Mouse (Mus musculus): Measurements from ENCODE around the gene Pgbd1. TPM values are rescaled to one million over a fixed set of nuclear protein-coding genes. Genes with fewer than 3 reads are reported as not detected.

Pgbd1 gene
- polyA plus RNA-seq, 2 experiments: 2.4 to 3.1 TPM

- Histone ChIP-seq H3K9ac (ENCODE audit: low read depth, low read length, severe bottlenecking) (no peak overlapping the region), H3K27ac (replicated peaks; ENCODE audit: low read depth, low read length) (no peak overlapping the region), H3K4me3 (replicated peaks; ENCODE audit: low read length) (no peak overlapping the region), H3K4me2 (replicated peaks; ENCODE audit: low read depth, low read length, severe bottlenecking) (no peak overlapping the region), H3K27me3 (ENCODE audit: control insufficient read depth, insufficient read depth, low read length) (no peaks in the 10 kb centered on the region), H3K36me3 (ENCODE audit: control insufficient read depth, insufficient read depth, low read length) (no peaks in the 10 kb centered on the region), H3K4me1 (ENCODE audit: control insufficient read depth, insufficient read depth, low read length) (no peaks in the 10 kb centered on the region), H3K9me3 (ENCODE audit: control insufficient read depth, low read length) (no peaks in the 10 kb centered on the region)
- DNase-seq (ENCODE audit: low spot score) (no peak), ATAC-seq (ENCODE audit: low FRiP score, low read depth) (no peak)
- WGBS: 83% methylated on average over 4 of the region's 4 CpGs
- TF ChIP-seq POLR2A (IDR thresholded peaks at IDR 0.05; ENCODE audit: borderline replicate concordance, extremely low read depth, insufficient read depth, insufficient read length): no peak
These were observed 5.4 kb downstream of the Pgbd1 start for GRCm38 (mm10) chr13:21435476-21435875.

GRCm38 (mm10) chr13:21427631-21428030 is 13.2 kb downstream of the Pgbd1 start:
- no peaks in the 10 kb centered on the region for H3K27me3 ChIP-seq (ENCODE audit: control insufficient read depth, insufficient read depth, low read length)
- H3K36me3 ChIP-seq (ENCODE audit: control insufficient read depth, insufficient read depth, low read length): no peaks in the 10 kb centered on the region
- no peak overlapping the region for H3K4me3 ChIP-seq (replicated peaks; ENCODE audit: low read length)
- no peaks in the 10 kb centered on the region for H3K4me1 ChIP-seq (ENCODE audit: control insufficient read depth, insufficient read depth, low read length)
- no peak overlapping the region for H3K27ac ChIP-seq (replicated peaks; ENCODE audit: low read depth, low read length)
- WGBS: 100% methylated on average over 1 of the region's 1 CpGs
- no peak for TF ChIP-seq POLR2A (IDR thresholded peaks at IDR 0.05; ENCODE audit: borderline replicate concordance, extremely low read depth, insufficient read depth, insufficient read length)
- H3K9me3 ChIP-seq (ENCODE audit: control insufficient read depth, low read length): no peaks in the 10 kb centered on the region
- no peak overlapping the region for H3K4me2 ChIP-seq (replicated peaks; ENCODE audit: low read depth, low read length, severe bottlenecking)
- DNase-seq (ENCODE audit: low spot score) (no peak), ATAC-seq (ENCODE audit: low FRiP score, low read depth) (no peak)
- H3K9ac ChIP-seq (ENCODE audit: low read depth, low read length, severe bottlenecking): no peak overlapping the region

- Histone ChIP-seq H3K9me3 (ENCODE audit: control insufficient read depth, low read length) (no peaks in the 10 kb centered on the region), H3K4me3 (replicated peaks; ENCODE audit: low read length) (no peak overlapping the region), H3K4me2 (replicated peaks; ENCODE audit: low read depth, low read length, severe bottlenecking) (no peak overlapping the region), H3K27ac (replicated peaks; ENCODE audit: low read depth, low read length) (no peak overlapping the region), H3K36me3 (ENCODE audit: control insufficient read depth, insufficient read depth, low read length) (no peaks in the 10 kb centered on the region), H3K9ac (ENCODE audit: low read depth, low read length, severe bottlenecking) (no peak overlapping the region), H3K4me1 (ENCODE audit: control insufficient read depth, insufficient read depth, low read length) (no peaks in the 10 kb centered on the region), H3K27me3 (ENCODE audit: control insufficient read depth, insufficient read depth, low read length) (no peaks in the 10 kb centered on the region)
- TF ChIP-seq POLR2A (IDR thresholded peaks at IDR 0.05; ENCODE audit: borderline replicate concordance, extremely low read depth, insufficient read depth, insufficient read length): no peak
- WGBS: 70% methylated on average over 5 of the region's 5 CpGs
- DNase-seq (ENCODE audit: low spot score) (no peak), ATAC-seq (ENCODE audit: low FRiP score, low read depth) (no peak)
These were observed 17.6 kb downstream of the Pgbd1 start for GRCm38 (mm10) chr13:21423301-21423700.

GRCm38 (mm10) chr13:21418865-21419264 is 22.0 kb downstream of the Pgbd1 start:
- ATAC-seq (ENCODE audit: low FRiP score, low read depth): no peak
- Histone ChIP-seq H3K27ac (replicated peaks; ENCODE audit: low read depth, low read length) (no peak overlapping the region), H3K9ac (ENCODE audit: low read depth, low read length, severe bottlenecking) (no peak overlapping the region), H3K36me3 (ENCODE audit: control insufficient read depth, insufficient read depth, low read length) (no peaks in the 10 kb centered on the region), H3K4me3 (replicated peaks; ENCODE audit: low read length) (no peak overlapping the region), H3K27me3 (ENCODE audit: control insufficient read depth, insufficient read depth, low read length) (no peaks in the 10 kb centered on the region), H3K4me2 (replicated peaks; ENCODE audit: low read depth, low read length, severe bottlenecking) (no peak overlapping the region), H3K9me3 (ENCODE audit: control insufficient read depth, low read length) (no peaks in the 10 kb centered on the region), H3K4me1 (ENCODE audit: control insufficient read depth, insufficient read depth, low read length) (no peaks in the 10 kb centered on the region)
- DNase-seq (ENCODE audit: low spot score): no peak
- TF ChIP-seq POLR2A (IDR thresholded peaks at IDR 0.05; ENCODE audit: borderline replicate concordance, extremely low read depth, insufficient read depth, insufficient read length): no peak
- WGBS: 68% methylated on average over 6 of the region's 6 CpGs

GRCm38 (mm10) chr13:21417298-21418010 is 23.4 kb downstream of the Pgbd1 start:
- 66% methylated on average over 6 of the region's 6 CpGs for WGBS
- Histone ChIP-seq H3K36me3 (ENCODE audit: control insufficient read depth, insufficient read depth, low read length) (no peaks in the 10 kb centered on the region), H3K9me3 (ENCODE audit: control insufficient read depth, low read length) (no peaks in the 10 kb centered on the region), H3K4me3 (replicated peaks; ENCODE audit: low read length) (no peak overlapping the region), H3K4me1 (ENCODE audit: control insufficient read depth, insufficient read depth, low read length) (no peaks in the 10 kb centered on the region), H3K9ac (ENCODE audit: low read depth, low read length, severe bottlenecking) (no peak overlapping the region), H3K27me3 (ENCODE audit: control insufficient read depth, insufficient read depth, low read length) (no peaks in the 10 kb centered on the region), H3K4me2 (replicated peaks; ENCODE audit: low read depth, low read length, severe bottlenecking) (no peak overlapping the region), H3K27ac (replicated peaks; ENCODE audit: low read depth, low read length) (no peak overlapping the region)
- TF ChIP-seq POLR2A (IDR thresholded peaks at IDR 0.05; ENCODE audit: borderline replicate concordance, extremely low read depth, insufficient read depth, insufficient read length): no peak
- DNase-seq (ENCODE audit: low spot score): no peak
- no peak for ATAC-seq (ENCODE audit: low FRiP score, low read depth)

Measured in limb, embryonic 14.5 days (tissue).